ENCODE assay signal across 9 mouse cellular contexts in genomic region chr12:80091080-80091479, GRCm38 (mm10). TPM values are rescaled to one million over a fixed set of nuclear protein-coding genes. Genes with fewer than 3 reads are reported as not detected.
DNase-seq lines count a peak whose midpoint lies in the region; ATAC-seq and TF ChIP-seq lines count a peak whose summit lies in the region.
"Had no signal": no experiment of that assay in that cellular context is flagged by ENCODE, and none has a peak within 500 bp of the region (broad histone marks: within the 10 kb centered on the region; RNA-seq: fewer than 3 reads in every experiment).

No protein-coding gene starts in this region.

- H3K36me3 ChIP-seq in forebrain, embryonic 12.5 days (replicated peaks) = no peaks in the 10 kb centered on the region
- H3K36me3 ChIP-seq in forebrain, embryonic 13.5 days (ENCODE audit: poor library complexity, severe bottlenecking) = no peaks in the 10 kb centered on the region
- H3K36me3 ChIP-seq in lung, embryonic 14.5 days (ENCODE audit: insufficient read depth) = no peaks in the 10 kb centered on the region
- no peaks in the 10 kb centered on the region for H3K36me3 ChIP-seq in intestine, embryonic 16.5 days (ENCODE audit: control insufficient read depth, insufficient read depth, low read length)

- ATAC-seq in forebrain, embryonic 12.5 days (ENCODE audit: low FRiP score) = no peak
- no peak for ATAC-seq in forebrain, embryonic 13.5 days
- ATAC-seq in lung, embryonic 14.5 days (ENCODE audit: insufficient read depth) = peak; percentile 74
- ATAC-seq in intestine, embryonic 16.5 days = peak; percentile 51
- ATAC-seq in neutrophil, adult 5-6 weeks (ENCODE audit: extremely low read depth, insufficient number of reproducible peaks, low FRiP score, poor library complexity, severe bottlenecking) = peak; percentile 40; the same call in 1 of the 2 replicates
- no peak for ATAC-seq in CD4-positive, CD25-positive, alpha-beta regulatory T cell, adult 4 months

- WGBS in forebrain, embryonic 12.5 days = 57% methylated on average over 8 of the region's 8 CpGs
- WGBS in forebrain, embryonic 13.5 days = 58% methylated on average over 8 of the region's 8 CpGs
- WGBS in lung, embryonic 14.5 days = 29% methylated on average over 8 of the region's 8 CpGs
- WGBS in intestine, embryonic 16.5 days = 29% methylated on average over 8 of the region's 8 CpGs

- H3K27ac ChIP-seq in forebrain, embryonic 12.5 days = no peak overlapping the region
- H3K27ac ChIP-seq in forebrain, embryonic 13.5 days = no peak overlapping the region
- H3K27ac ChIP-seq in lung, embryonic 14.5 days (ENCODE audit: low read depth) = peak overlapping the region; percentile 79
- H3K27ac ChIP-seq in intestine, embryonic 16.5 days (ENCODE audit: low read length) = peak overlapping the region; percentile 7; the same call in 1 of the 2 replicates

- H3K9ac ChIP-seq in forebrain, embryonic 12.5 days = peak overlapping the region; percentile 12; the same call in 1 of the 2 replicates
- no peak overlapping the region for H3K9ac ChIP-seq in forebrain, embryonic 13.5 days
- peak overlapping the region; percentile 13; the same call in 1 of the 2 replicates for H3K9ac ChIP-seq in lung, embryonic 14.5 days
- no peak overlapping the region for H3K9ac ChIP-seq in intestine, embryonic 16.5 days (ENCODE audit: low read depth, low read length)

- H3K27me3 ChIP-seq in forebrain, embryonic 12.5 days = no peaks in the 10 kb centered on the region
- H3K27me3 ChIP-seq in forebrain, embryonic 13.5 days = no peaks in the 10 kb centered on the region
- H3K27me3 ChIP-seq in lung, embryonic 14.5 days (ENCODE audit: insufficient read depth, low read length) = no peaks in the 10 kb centered on the region
- no peaks in the 10 kb centered on the region for H3K27me3 ChIP-seq in intestine, embryonic 16.5 days (replicated peaks; ENCODE audit: control insufficient read depth, insufficient read depth, low read length)

- no peaks in the 10 kb centered on the region for H3K9me3 ChIP-seq in forebrain, embryonic 12.5 days
- H3K9me3 ChIP-seq in forebrain, embryonic 13.5 days (replicated peaks) = no peaks in the 10 kb centered on the region
- H3K9me3 ChIP-seq in lung, embryonic 14.5 days (ENCODE audit: low read depth, low read length) = no peaks in the 10 kb centered on the region
- no peaks in the 10 kb centered on the region for H3K9me3 ChIP-seq in intestine, embryonic 16.5 days (ENCODE audit: control insufficient read depth, low read length)

- no peak overlapping the region for H3K4me3 ChIP-seq in forebrain, embryonic 12.5 days (replicated peaks)
- H3K4me3 ChIP-seq in forebrain, embryonic 13.5 days = no peak overlapping the region
- H3K4me3 ChIP-seq in lung, embryonic 14.5 days (ENCODE audit: low read depth, low read length) = no peak overlapping the region
- no peak overlapping the region for H3K4me3 ChIP-seq in intestine, embryonic 16.5 days (ENCODE audit: low read length)

- peak; percentile 48 for DNase-seq in lung, embryonic 14.5 days
- DNase-seq in lung, postnatal 25 days (ENCODE audit: low spot score) = no peak
- DNase-seq in cerebellum, postnatal 14 days = no peak
- DNase-seq: cerebellum, postnatal 36 days had no signal

- no peak for TF ChIP-seq CTCF in lung, embryonic 14.5 days (IDR thresholded peaks at IDR 0.05; ENCODE audit: low read depth)

- no peak overlapping the region for H3K4me2 ChIP-seq in forebrain, embryonic 12.5 days
- H3K4me2 ChIP-seq in forebrain, embryonic 13.5 days = no peak overlapping the region
- peak overlapping the region; percentile 45 for H3K4me2 ChIP-seq in lung, embryonic 14.5 days
- 0 out of 2 replicates have a peak overlapping the region, but pooled peaks have one; percentile 21 for H3K4me2 ChIP-seq in intestine, embryonic 16.5 days (ENCODE audit: low read depth, low read length)

- H3K4me1 ChIP-seq in forebrain, embryonic 12.5 days = 0 out of 2 replicates have a peak, but pooled peaks cover 3% of the 10 kb centered on the region
- no peaks in the 10 kb centered on the region for H3K4me1 ChIP-seq in forebrain, embryonic 13.5 days
- peaks cover 18% of the 10 kb centered on the region for H3K4me1 ChIP-seq in lung, embryonic 14.5 days (ENCODE audit: insufficient read depth)
- peaks cover 8% of the 10 kb centered on the region for H3K4me1 ChIP-seq in intestine, embryonic 16.5 days (ENCODE audit: control insufficient read depth, insufficient read depth, low read length)

RNA-seq across cellular contexts. Expression of gene Zfp36l1, which starts 21.7 kb away (rescaled TPM):
- polyA plus RNA-seq in forebrain, embryonic 12.5 days (2016; fragmentation: Nextera tagmentation; extraction: Ambion mirVana) = 91.5 and 96.5 TPM in 2 replicates
- 52.6 and 60.2 TPM in 2 replicates for polyA plus RNA-seq in forebrain, embryonic 13.5 days (2015; fragmentation: Nextera tagmentation; extraction: Ambion mirVana)
- 190 and 192 TPM in 2 replicates for polyA plus RNA-seq in lung, embryonic 14.5 days (2014; fragmentation: Nextera tagmentation; extraction: Ambion mirVana)
- 79.7 and 89.1 TPM in 2 replicates for polyA plus RNA-seq in intestine, embryonic 16.5 days (2015; fragmentation: Nextera tagmentation; extraction: Ambion mirVana)
- 142 and 166 TPM in 2 replicates for total RNA-seq in neutrophil, adult 5-6 weeks (2017)
- polyA plus RNA-seq in CD4-positive, CD25-positive, alpha-beta regulatory T cell, adult 4 months (2017; shearing (Covaris generic)) = 100 to 1,000 TPM; 139 to 188 TPM

Comparison
In these comparisons a context has a peak if more than half of its experiments do, and no peak if none do; other contexts are left out.
1. H3K9ac ChIP-seq: peak in forebrain, embryonic 12.5 days (single experiment) and lung, embryonic 14.5 days (single experiment); none in forebrain, embryonic 13.5 days (single experiment) and intestine, embryonic 16.5 days (single experiment).
2. ATAC-seq: peak in lung, embryonic 14.5 days (single experiment), intestine, embryonic 16.5 days (single experiment) and neutrophil, adult 5-6 weeks (single experiment); none in forebrain, embryonic 12.5 days (single experiment), forebrain, embryonic 13.5 days (single experiment) and CD4-positive, CD25-positive, alpha-beta regulatory T cell, adult 4 months (single experiment).
3. H3K27ac ChIP-seq: peak in lung, embryonic 14.5 days (single experiment) and intestine, embryonic 16.5 days (single experiment); none in forebrain, embryonic 12.5 days (single experiment) and forebrain, embryonic 13.5 days (single experiment).
4. H3K4me2 ChIP-seq: peak in lung, embryonic 14.5 days (single experiment) and intestine, embryonic 16.5 days (single experiment); none in forebrain, embryonic 12.5 days (single experiment) and forebrain, embryonic 13.5 days (single experiment).